Mouse (Mus musculus): ENCODE results near the gene Sh3bgrl2. TPM values are rescaled to one million over a fixed set of nuclear protein-coding genes. Genes with fewer than 3 reads are reported as not detected.

Sh3bgrl2 gene
- polyA plus RNA-seq, 1 experiment from 2014 or later = 10.3 TPM

- no peaks in the 10 kb centered on the region for H3K36me3 ChIP-seq
- no peaks in the 10 kb centered on the region for H3K9me3 ChIP-seq
- WGBS = 21% methylated on average over 3 of the region's 3 CpGs
- no peak overlapping the region for H3K9ac ChIP-seq
- H3K27ac ChIP-seq (replicated peaks) = no peak overlapping the region
- H3K27me3 ChIP-seq = no peaks in the 10 kb centered on the region
- peak; percentile 70 for ATAC-seq (ENCODE audit: low FRiP score, low read depth)
- no peak overlapping the region for H3K4me2 ChIP-seq
- H3K4me1 ChIP-seq (replicated peaks) = peaks cover 9% of the 10 kb centered on the region
- no peak overlapping the region for H3K4me3 ChIP-seq
Measured at GRCm38 (mm10) chr9:83576689-83577057, 28.5 kb downstream of the Sh3bgrl2 start.

- Histone ChIP-seq H3K36me3 (no peaks in the 10 kb centered on the region), H3K27ac (replicated peaks) (no peak overlapping the region)
Measured at GRCm38 (mm10) chr9:83577260-83577659, 29.1 kb downstream of the Sh3bgrl2 start.

GRCm38 (mm10) chr9:83579049-83579448, 30.9 kb downstream of the Sh3bgrl2 start:
- H3K4me2 ChIP-seq = no peak overlapping the region
- no peaks in the 10 kb centered on the region for H3K9me3 ChIP-seq
- no peak overlapping the region for H3K9ac ChIP-seq
- H3K27ac ChIP-seq (replicated peaks) = no peak overlapping the region
- no peaks in the 10 kb centered on the region for H3K36me3 ChIP-seq
- no peak for ATAC-seq (ENCODE audit: low FRiP score, low read depth)
- peaks cover 9% of the 10 kb centered on the region for H3K4me1 ChIP-seq (replicated peaks)
- 84% methylated on average over 4 of the region's 4 CpGs for WGBS
- no peak overlapping the region for H3K4me3 ChIP-seq
- H3K27me3 ChIP-seq = no peaks in the 10 kb centered on the region

More at GRCm38 (mm10) chr9:83577260-83577659, 29.1 kb downstream of the Sh3bgrl2 start:
- ATAC-seq (ENCODE audit: low FRiP score, low read depth) = 0 out of 2 replicates have a peak, but pooled peaks have one; percentile 19
- Histone ChIP-seq H3K9me3 (no peaks in the 10 kb centered on the region), H3K27me3 (no peaks in the 10 kb centered on the region), H3K4me2 (no peak overlapping the region), H3K4me1 (replicated peaks) (peaks cover 9% of the 10 kb centered on the region), H3K9ac (no peak overlapping the region), H3K4me3 (no peak overlapping the region)
- WGBS = 93% methylated on average over 7 of the region's 7 CpGs

- no peak overlapping the region for H3K27ac ChIP-seq (replicated peaks)
- 79% methylated on average over 7 of the region's 7 CpGs for WGBS
Measured at GRCm38 (mm10) chr9:83582748-83583147, 34.6 kb downstream of the Sh3bgrl2 start.

GRCm38 (mm10) chr9:83586316-83587050, 38.4 kb downstream of the Sh3bgrl2 start:
- no peaks in the 10 kb centered on the region for H3K27me3 ChIP-seq
- H3K4me2 ChIP-seq = no peak overlapping the region
- WGBS = 80% methylated on average over 17 of the region's 17 CpGs
- no peak overlapping the region for H3K27ac ChIP-seq (replicated peaks)
- no peak overlapping the region for H3K4me3 ChIP-seq
- H3K4me1 ChIP-seq (replicated peaks) = 0 out of 2 replicates have a peak, but pooled peaks cover 2% of the 10 kb centered on the region
- H3K9me3 ChIP-seq = no peaks in the 10 kb centered on the region
- no peak overlapping the region for H3K9ac ChIP-seq
- no peaks in the 10 kb centered on the region for H3K36me3 ChIP-seq
- ATAC-seq (ENCODE audit: low FRiP score, low read depth) = no peak

More at GRCm38 (mm10) chr9:83582748-83583147, 34.6 kb downstream of the Sh3bgrl2 start:
- Histone ChIP-seq H3K27me3 (no peaks in the 10 kb centered on the region), H3K4me1 (replicated peaks) (no peaks in the 10 kb centered on the region), H3K4me3 (no peak overlapping the region), H3K9me3 (no peaks in the 10 kb centered on the region), H3K36me3 (no peaks in the 10 kb centered on the region), H3K4me2 (no peak overlapping the region), H3K9ac (no peak overlapping the region)
- no peak for ATAC-seq (ENCODE audit: low FRiP score, low read depth)

GRCm38 (mm10) chr9:83587116-83587515, 39.0 kb downstream of the Sh3bgrl2 start:
- H3K27ac ChIP-seq (replicated peaks) = no peak overlapping the region
- ATAC-seq (ENCODE audit: low FRiP score, low read depth) = no peak
- WGBS = 92% methylated on average over 9 of the region's 9 CpGs

GRCm38 (mm10) chr9:83589063-83589462, 40.9 kb downstream of the Sh3bgrl2 start:
- no peak overlapping the region for H3K9ac ChIP-seq
- H3K27me3 ChIP-seq = no peaks in the 10 kb centered on the region
- H3K4me1 ChIP-seq (replicated peaks) = 0 out of 2 replicates have a peak, but pooled peaks cover 2% of the 10 kb centered on the region
- WGBS = 87% methylated on average over 2 of the region's 2 CpGs
- no peaks in the 10 kb centered on the region for H3K9me3 ChIP-seq
- no peak overlapping the region for H3K4me2 ChIP-seq
- no peak for ATAC-seq (ENCODE audit: low FRiP score, low read depth)
- no peak overlapping the region for H3K4me3 ChIP-seq
- no peak overlapping the region for H3K27ac ChIP-seq (replicated peaks)
- no peaks in the 10 kb centered on the region for H3K36me3 ChIP-seq

More at GRCm38 (mm10) chr9:83587116-83587515, 39.0 kb downstream of the Sh3bgrl2 start:
- Histone ChIP-seq H3K9ac (no peak overlapping the region), H3K9me3 (no peaks in the 10 kb centered on the region), H3K4me3 (no peak overlapping the region), H3K27me3 (no peaks in the 10 kb centered on the region), H3K36me3 (no peaks in the 10 kb centered on the region), H3K4me1 (replicated peaks) (0 out of 2 replicates have a peak, but pooled peaks cover 2% of the 10 kb centered on the region), H3K4me2 (no peak overlapping the region)

GRCm38 (mm10) chr9:83589680-83590467, 41.7 kb downstream of the Sh3bgrl2 start:
- Histone ChIP-seq H3K9ac (no peak overlapping the region), H3K4me3 (no peak overlapping the region), H3K36me3 (no peaks in the 10 kb centered on the region), H3K4me1 (replicated peaks) (0 out of 2 replicates have a peak, but pooled peaks cover 2% of the 10 kb centered on the region), H3K4me2 (no peak overlapping the region), H3K27me3 (no peaks in the 10 kb centered on the region), H3K27ac (replicated peaks) (peak overlapping the region; percentile 34; the same call in 1 of the 2 replicates), H3K9me3 (no peaks in the 10 kb centered on the region)
- 51% methylated on average over 14 of the region's 14 CpGs for WGBS
- peak; percentile 72 for ATAC-seq (ENCODE audit: low FRiP score, low read depth)

GRCm38 (mm10) chr9:83591848-83592456, 43.8 kb downstream of the Sh3bgrl2 start:
- H3K9ac ChIP-seq = no peak overlapping the region
- WGBS = 83% methylated on average over 10 of the region's 10 CpGs
- no peak overlapping the region for H3K27ac ChIP-seq (replicated peaks)
- no peak overlapping the region for H3K4me2 ChIP-seq
- H3K4me1 ChIP-seq (replicated peaks) = 0 out of 2 replicates have a peak, but pooled peaks cover 2% of the 10 kb centered on the region
- no peak overlapping the region for H3K4me3 ChIP-seq
- no peaks in the 10 kb centered on the region for H3K27me3 ChIP-seq
- ATAC-seq (ENCODE audit: low FRiP score, low read depth) = no peak
- no peaks in the 10 kb centered on the region for H3K36me3 ChIP-seq
- H3K9me3 ChIP-seq = no peaks in the 10 kb centered on the region

- Histone ChIP-seq H3K9me3 (no peaks in the 10 kb centered on the region), H3K36me3 (no peaks in the 10 kb centered on the region), H3K27me3 (no peaks in the 10 kb centered on the region), H3K4me1 (replicated peaks) (0 out of 2 replicates have a peak, but pooled peaks cover 2% of the 10 kb centered on the region), H3K4me3 (no peak overlapping the region), H3K4me2 (no peak overlapping the region), H3K9ac (no peak overlapping the region), H3K27ac (replicated peaks) (no peak overlapping the region)
- WGBS = 95% methylated on average over 5 of the region's 5 CpGs
- no peak for ATAC-seq (ENCODE audit: low FRiP score, low read depth)
Measured at GRCm38 (mm10) chr9:83593811-83594210, 45.7 kb downstream of the Sh3bgrl2 start.

- Histone ChIP-seq H3K9ac (no peak overlapping the region), H3K36me3 (no peaks in the 10 kb centered on the region), H3K4me1 (replicated peaks) (0 out of 2 replicates have a peak, but pooled peaks cover 4% of the 10 kb centered on the region), H3K27me3 (no peaks in the 10 kb centered on the region), H3K9me3 (no peaks in the 10 kb centered on the region), H3K4me2 (no peak overlapping the region), H3K4me3 (no peak overlapping the region), H3K27ac (replicated peaks) (no peak overlapping the region)
- ATAC-seq (ENCODE audit: low FRiP score, low read depth) = no peak
- 93% methylated on average over 6 of the region's 6 CpGs for WGBS
Measured at GRCm38 (mm10) chr9:83596132-83596531, 48.0 kb downstream of the Sh3bgrl2 start.

Data from hindbrain, embryonic 15.5 days (tissue).